Mouse (Mus musculus) layer of hippocampus, postnatal 25 days (tissue): ENCODE data around the gene Fancc. TPM values are rescaled to one million over a fixed set of nuclear protein-coding genes. Genes with fewer than 3 reads are reported as not detected.

Source experiments
- DNase-seq, 2 experiments: peaks; one replicate each; pipeline ENCODE4 v3.0.0; 2022; ENCODE audit warnings: mixed read lengths in 2 of 2, low spot score in 1 of 2; ENCODE audit errors: extremely low spot score in 1 of 2
- microRNA-seq, 2 experiments: library from miRNA; unstranded; fragments of <30 nt; microRNA quantifications; one replicate each; pipeline ENCODE4 v1.2.0; 2021
- total RNA-seq, 2 experiments: library from RNA; stranded (reverse); gene quantifications; 2 replicates each; pipeline ENCODE4 v1.2.3; 2021

Fancc gene
- total RNA-seq, 2 experiments from 2014 or later = 5.4 to 7.7 TPM

DNA sequence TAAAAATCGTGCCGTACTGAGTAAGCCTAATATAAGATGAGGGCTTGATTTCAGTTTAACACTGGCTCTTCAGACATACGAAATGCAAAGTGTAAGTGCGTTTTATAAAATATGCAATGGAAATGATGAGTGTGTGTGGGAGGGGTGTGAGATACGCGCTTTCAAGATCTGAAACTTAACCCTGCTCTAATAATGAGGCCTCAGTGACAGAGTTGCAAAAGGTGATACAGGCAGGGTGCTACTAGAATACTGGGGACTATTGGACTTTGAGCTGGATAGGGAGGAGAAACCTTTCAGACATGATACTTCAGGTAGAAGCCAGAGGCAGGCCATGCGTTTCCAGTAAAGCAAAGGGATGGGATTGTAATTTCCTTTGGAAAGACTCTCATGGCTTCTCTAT is 259.0 kb downstream of the Fancc start:
- no peak for DNase-seq

DNA sequence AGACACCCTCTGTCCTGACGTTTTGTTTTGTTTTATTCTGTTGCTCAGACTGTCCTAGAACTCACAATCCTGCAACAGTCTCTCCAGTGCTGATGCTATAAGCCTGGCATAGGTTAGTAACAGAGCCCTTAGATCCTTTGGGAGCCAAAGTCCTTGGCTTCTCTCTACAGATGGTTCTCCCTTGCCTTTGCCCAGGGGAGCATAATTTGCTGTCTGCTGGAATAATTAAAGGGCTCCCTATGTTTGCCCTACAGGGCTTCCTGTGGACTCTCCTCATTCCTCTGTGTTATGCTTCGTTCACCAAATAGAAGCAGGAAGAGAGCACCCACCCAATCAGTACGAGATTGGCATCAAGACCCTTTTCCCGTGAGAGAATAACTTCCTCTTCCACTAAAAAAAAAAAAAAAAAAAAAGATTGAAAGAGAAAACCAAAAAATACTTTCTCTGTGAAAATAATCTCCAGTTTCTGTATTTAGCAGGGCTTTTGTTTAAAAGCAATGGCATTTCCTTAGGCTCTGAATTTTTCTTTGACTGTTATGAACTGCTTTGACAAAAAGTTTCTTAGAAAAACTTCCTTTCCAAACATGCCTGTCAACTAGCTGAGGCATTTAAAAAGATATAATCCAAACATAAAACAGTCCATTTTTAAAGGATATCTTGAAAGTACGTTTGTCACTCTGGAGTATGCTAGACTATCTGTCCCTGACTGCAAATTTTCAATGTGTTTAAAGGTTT is 260.8 kb downstream of the Fancc start:
- no peak for DNase-seq

DNA sequence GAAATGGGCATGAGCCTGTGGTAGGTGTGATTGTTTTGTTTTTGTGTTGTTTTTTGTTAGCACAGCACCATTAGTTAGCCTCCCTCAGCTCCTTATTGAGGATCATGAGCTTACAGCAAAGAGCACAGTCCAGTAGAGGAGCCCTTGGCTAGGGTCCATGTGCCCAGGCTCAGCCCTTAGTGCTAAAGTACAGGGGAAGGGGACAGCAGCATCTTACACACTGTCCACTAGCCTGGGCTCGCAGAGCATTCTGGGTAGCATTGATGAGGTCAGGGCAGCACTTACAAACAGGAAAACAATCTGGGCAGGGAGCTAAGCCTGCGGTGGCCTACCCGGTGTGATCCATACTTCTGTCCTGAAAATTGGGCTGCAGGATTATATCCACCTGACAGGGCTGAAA is 261.5 kb downstream of the Fancc start:
- DNase-seq = no peak

Small RNAs within 50 kb of the gene (microRNA-seq; reads per million reads assigned to microRNA genes)
- gene Mir23b (17,297 to 23,820 reads per million in 2 experiments), gene Mir24-1 (0 reads per million in 2 experiments), gene Mir27b (1,990 to 1,992 reads per million in 2 experiments), gene Mir3074-1 (0 reads per million in 2 experiments)

Other genes starting within 250 kb of the Fancc start
- 10 to 100 TPM; 39.9 to 47.9 TPM for gene Ptch1, start 76.3 kb upstream of the Fancc start, total RNA-seq